Mouse (Mus musculus) pancreas, adult 10 weeks (tissue): ENCODE data around the gene Prickle4. TPM values are rescaled to one million over a fixed set of nuclear protein-coding genes. Genes with fewer than 3 reads are reported as not detected.

Experiments
- polyA plus RNA-seq: library from polyadenylated mRNA; stranded (reverse); fragments of 350-450 nt; fragmentation: Illumina TruSeq; extraction: RNeasy Lipid Tissue Mini Kit (QIAGEN cat#74804); gene quantifications from one replicate; pipeline ENCODE4 v1.2.3, GENCODE M21; 2015; ENCODE audit warnings: low read depth, low replicate concordance; ENCODE audit not compliant: insufficient read depth

Prickle4 gene
- 2.3 TPM for polyA plus RNA-seq

GRCm38 (mm10) chr17:47694503-47695336 is at the start of gene Prickle4:
TSS of gene Prickle4 (minus strand) at chr17:47694736.

GRCm38 (mm10) chr17:47736856-47737255 is 42.3 kb upstream of the Prickle4 start, which contains the start of gene Tfeb:
TSS of gene Tfeb (plus strand) at chr17:47737030.

GRCm38 (mm10) chr17:47726566-47726965 is 32.0 kb upstream of the Prickle4 start, which contains the start of gene Pgc:
TSS of gene Pgc (plus strand) at chr17:47726842.

GRCm38 (mm10) chr17:47694442-47694502 is 264 bp downstream of the Prickle4 start, which contains the start of gene Gm21981:
TSS of gene Gm21981 (minus strand) at chr17:47694455.

GRCm38 (mm10) chr17:47688608-47689575 is 5.6 kb downstream of the Prickle4 start, which contains the start of gene Frs3:
TSS of gene Frs3 (plus strand) at chr17:47689030.

GRCm38 (mm10) chr17:47688344-47688607 is 6.3 kb downstream of the Prickle4 start, which contains the start of gene Tomm6:
TSS of gene Tomm6 (minus strand) at chr17:47688386.

Other genes with a start within 250 kb of the Prickle4 start
- 7.5 TPM for gene Taf8, start 192.4 kb downstream of the Prickle4 start, polyA plus RNA-seq
- 26.9 TPM for gene Ccnd3, start 189.7 kb downstream of the Prickle4 start, polyA plus RNA-seq
- gene Bysl, start 83.2 kb downstream of the Prickle4 start, polyA plus RNA-seq = 2.4 TPM
- gene Med20, start 83.2 kb downstream of the Prickle4 start, polyA plus RNA-seq = 12.8 TPM
- gene Gm20517, start 83.1 kb downstream of the Prickle4 start, polyA plus RNA-seq = not detected
- 1.1 TPM for gene Usp49, start 64.0 kb downstream of the Prickle4 start, polyA plus RNA-seq
- gene Tomm6, start 6.3 kb downstream of the Prickle4 start, polyA plus RNA-seq = 71.8 TPM
- 1.5 TPM for gene Frs3, start 5.7 kb downstream of the Prickle4 start, polyA plus RNA-seq
- 0.42 TPM for gene Gm21981, start 281 bp downstream of the Prickle4 start, polyA plus RNA-seq
- not detected for gene Pgc, start 32.1 kb upstream of the Prickle4 start, polyA plus RNA-seq
- 3.0 TPM for gene Tfeb, start 42.3 kb upstream of the Prickle4 start, polyA plus RNA-seq
- 1.0 TPM for gene Mdfi, start 140.0 kb upstream of the Prickle4 start, polyA plus RNA-seq
- 8.8 TPM for gene Foxp4, start 229.9 kb upstream of the Prickle4 start, polyA plus RNA-seq